Mouse (Mus musculus) lung, postnatal 0 days (tissue): Measurements from ENCODE around the gene Tmco4.

Experiments
- CTCF ChIP-seq: IDR thresholded peaks from 2 replicates; pipeline ENCODE4 v1.5.1; 2016; ENCODE audit warnings: antibody characterized with exemption, mild to moderate bottlenecking
- EP300 ChIP-seq: IDR thresholded peaks from 2 replicates; pipeline ENCODE4 v1.6.1; 2016; ENCODE audit warnings: antibody characterized with exemption, mild to moderate bottlenecking, control low read depth

DNA sequence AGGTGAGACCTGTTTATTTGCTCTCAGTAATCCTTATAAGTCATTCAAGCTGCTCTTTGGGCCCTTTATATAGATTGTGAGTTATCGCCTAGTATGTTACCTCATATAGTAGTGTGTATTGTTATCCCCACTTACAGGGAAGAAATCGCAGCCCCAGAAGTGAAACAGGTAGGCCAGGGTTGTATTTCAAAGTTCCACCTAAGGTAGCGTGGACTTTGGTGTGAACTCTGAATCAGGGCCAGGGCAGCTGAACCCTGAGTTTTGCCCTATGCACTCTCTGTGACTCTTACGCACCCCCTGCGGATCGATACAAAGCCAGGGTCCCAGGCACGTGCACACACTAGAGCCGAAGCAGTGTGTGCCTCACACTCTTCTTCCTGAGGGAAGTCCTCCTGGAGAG, 31.4 kb downstream of the Tmco4 start:
- TF ChIP-seq CTCF (no peak), EP300 (no peak)
